Mouse (Mus musculus) brain, embryonic 14.5 days (tissue): ENCODE data around the gene 2510009E07Rik.

Experiments used
- CTCF ChIP-seq: fragments of 200-500 bp; IDR thresholded peaks from 2 replicates; pipeline ENCODE4 v1.5.1; 2012; ENCODE audit warnings: inconsistent platforms, mild to moderate bottlenecking, moderate library complexity, borderline replicate concordance; ENCODE audit not compliant: insufficient read depth, insufficient read length; ENCODE audit errors: extremely low read depth
- POLR2A ChIP-seq: fragments of 200-500 bp; IDR thresholded peaks from 2 replicates; pipeline ENCODE4 v1.6.1; 2012; ENCODE audit warnings: mild to moderate bottlenecking, inconsistent platforms, borderline replicate concordance; ENCODE audit not compliant: poor library complexity, insufficient read depth, insufficient read length, severe bottlenecking; ENCODE audit errors: extremely low read depth

GRCm38 (mm10) chr16:21687406-21687805 lies 7.1 kb downstream of the 2510009E07Rik start:
- no peak for TF ChIP-seq CTCF
- TF ChIP-seq POLR2A = no peak
